Mouse (Mus musculus) left cerebral cortex, postnatal 36 days (tissue): ENCODE measurements around the gene Ern1. TPM values are rescaled to one million over a fixed set of nuclear protein-coding genes. Genes with fewer than 3 reads are reported as not detected.
"Not testable (repeated sequence)": the region's sequence is repeated elsewhere in the genome, so short reads cannot be mapped to it uniquely, and the experiment has no call there.

Experiments used
- DNase-seq, 2 experiments: peaks; one replicate each; pipeline ENCODE4 v3.0.0; 2021 to 2022; ENCODE audit warnings: low spot score in 2 of 2, mixed read lengths in 1 of 2
- intact Hi-C: fragments of 180-260 bp; cut with DNase I; formaldehyde crosslinking; loops from one replicate; pipeline ENCODE4 v1.15.1; 2025
- total RNA-seq, 2 experiments: library from RNA; stranded (reverse); gene quantifications; 2 replicates each; pipeline ENCODE4 v1.2.3; 2021

Gene Ern1
- total RNA-seq, 2 experiments from 2014 or later: 9.8 to 9.9 TPM

DNA sequence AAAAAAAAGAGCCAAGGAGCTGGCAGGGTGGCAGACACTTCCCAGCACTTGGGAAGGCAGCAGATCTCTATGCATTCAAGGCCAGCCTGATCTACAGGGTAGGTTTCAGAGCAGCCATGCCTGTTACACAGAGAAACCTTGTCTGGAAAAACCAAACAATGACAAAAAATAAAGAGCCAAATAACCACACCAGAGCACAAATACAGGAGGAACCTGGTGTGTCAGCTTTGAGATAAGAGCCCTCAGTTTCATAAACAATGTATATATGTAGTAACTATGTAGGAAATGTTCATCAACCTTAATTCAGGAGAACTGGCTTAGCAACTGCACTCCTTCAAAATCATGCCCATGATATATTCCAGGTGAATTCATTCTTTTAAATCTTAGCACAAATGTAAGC lies 16.5 kb upstream of the Ern1 start:
- intact Hi-C loops: loop anchor here (5.0 kb wide), 1 partner anchor 108 kb away; the partner anchor contains the start of gene Tex2
- DNase-seq: no peak

DNA sequence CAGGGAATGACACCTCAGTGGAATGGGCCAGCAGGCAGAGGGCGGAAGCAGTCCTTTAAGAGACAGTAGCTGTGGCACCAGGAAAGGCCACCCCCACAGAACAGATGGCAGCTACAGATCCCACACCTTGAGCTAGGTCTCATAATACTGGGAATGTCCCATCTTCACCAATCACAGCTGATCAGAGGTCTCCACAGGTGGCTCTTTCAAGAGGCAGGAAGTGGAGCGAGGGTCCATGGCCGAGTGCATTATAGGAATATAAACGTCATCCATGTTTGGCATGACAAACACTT lies 15.7 kb upstream of the Ern1 start:
- intact Hi-C loops: loop anchor here (5.0 kb wide), 1 partner anchor 109 kb away; the partner anchor contains the start of gene Tex2
- peak; percentile 61 to 73 for DNase-seq

DNA sequence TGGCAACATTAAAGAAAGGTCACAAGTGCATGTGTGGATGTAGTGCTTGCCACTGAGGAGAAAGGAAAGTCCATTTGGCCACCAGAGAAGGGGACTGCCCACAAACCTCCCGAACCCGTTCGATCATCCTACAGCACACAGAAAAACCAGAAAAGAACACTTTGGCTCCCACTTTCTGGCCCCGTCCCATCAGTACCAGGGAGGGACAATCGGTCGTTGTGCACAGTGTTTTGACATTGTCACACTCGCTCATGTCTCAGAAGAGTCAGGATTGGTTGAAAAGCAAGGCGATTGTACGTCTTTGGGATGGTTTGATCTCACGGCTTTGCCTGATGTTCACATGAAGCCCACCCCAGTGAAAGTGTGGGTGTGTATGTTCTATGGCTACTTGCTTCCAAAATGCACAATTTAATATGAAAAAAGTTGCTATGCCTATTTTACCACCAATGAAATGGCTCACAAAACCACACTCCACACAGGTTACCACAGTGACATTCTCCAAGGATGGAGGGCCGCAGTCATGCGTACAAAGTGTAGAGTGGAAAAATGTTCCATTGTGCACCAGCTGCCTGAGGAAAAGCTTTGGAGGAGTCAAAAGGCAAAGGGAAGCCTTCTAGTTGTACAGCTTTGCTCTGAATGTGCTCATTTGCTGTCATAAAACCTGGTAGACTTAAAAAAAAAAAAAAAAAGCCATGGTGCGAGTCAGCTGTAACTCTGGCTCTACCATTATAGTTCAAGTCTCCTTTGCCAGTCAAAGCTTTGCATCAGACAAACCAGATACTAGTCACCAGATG lies 15.2 kb upstream of the Ern1 start:
- DNase-seq: no peak
- intact Hi-C loops: loop anchor here (5.0 kb wide), 1 partner anchor 109 kb away; the partner anchor contains the start of gene Tex2

GRCm38 (mm10) chr11:106502159-106502505 lies 14.5 kb upstream of the Ern1 start:
- intact Hi-C loops: loop anchor here (5.0 kb wide), 1 partner anchor 110 kb away; the partner anchor contains the start of gene Tex2
- no peak for DNase-seq

- intact Hi-C loops: loop anchor here (5.0 kb wide), 1 partner anchor 111 kb away; the partner anchor contains the start of gene Tex2
- peak in 1 of 2 experiments; percentile 43 for DNase-seq
These were observed 13.9 kb upstream of the Ern1 start for GRCm38 (mm10) chr11:106501308-106502158.

- intact Hi-C loops: loop anchor here (5.0 kb wide), 1 partner anchor 112 kb away; the partner anchor contains the start of gene Tex2
- DNase-seq: peak; percentile 90 to 94
These were observed 13.0 kb upstream of the Ern1 start for GRCm38 (mm10) chr11:106500393-106501307.

DNA sequence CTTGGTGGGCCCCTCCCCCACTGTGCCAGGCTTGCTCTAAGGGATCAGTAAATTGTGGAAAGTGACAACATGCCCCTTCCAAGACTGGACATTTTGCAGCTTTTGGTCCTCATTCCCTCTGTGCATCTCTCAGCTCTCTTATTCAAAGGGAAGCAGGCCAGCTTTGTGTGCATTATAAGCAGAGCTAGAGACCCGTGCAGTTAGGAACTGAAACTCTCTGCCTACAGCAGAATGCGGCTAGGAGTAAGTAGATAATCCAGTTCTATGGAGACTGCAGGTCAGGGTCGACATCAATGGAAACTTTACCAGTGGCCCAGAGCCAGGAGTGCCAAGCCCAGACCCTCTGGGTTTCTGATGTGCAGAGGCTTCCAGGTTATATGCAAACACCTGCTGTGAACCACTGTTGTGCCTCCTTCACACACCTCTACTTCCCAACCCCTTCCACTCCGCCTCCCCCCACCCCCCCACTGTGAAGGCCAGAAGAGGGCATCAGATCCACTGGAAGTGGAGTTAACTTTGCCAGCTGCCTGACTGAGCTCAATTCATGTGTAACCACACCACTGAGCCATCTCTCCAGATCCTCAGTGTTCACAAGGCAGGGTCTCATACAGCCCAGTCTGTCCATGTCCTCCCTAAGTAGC lies 11.2 kb upstream of the Ern1 start:
- intact Hi-C loops: no loop called here
- no peak for DNase-seq

DNA sequence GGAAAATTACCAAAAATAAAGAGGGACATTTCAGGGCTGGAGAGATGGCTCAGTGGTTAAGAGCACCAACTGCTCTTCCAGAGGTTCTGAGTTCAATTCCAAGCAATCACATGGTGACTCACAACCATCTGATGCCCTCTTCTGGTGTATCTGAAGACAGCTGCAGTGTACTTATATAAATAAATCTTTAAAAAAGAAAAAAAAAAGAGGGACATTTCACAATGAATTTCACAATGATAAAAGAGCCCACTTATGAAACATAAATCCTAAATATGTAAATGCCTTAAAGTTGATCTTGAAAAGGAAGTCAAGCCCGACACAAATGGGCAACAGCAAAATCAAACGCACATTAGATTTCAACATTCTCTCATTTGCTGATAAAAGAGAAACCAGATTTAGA lies 10.3 kb upstream of the Ern1 start:
- intact Hi-C loops: no loop called here
- no peak for DNase-seq

DNA sequence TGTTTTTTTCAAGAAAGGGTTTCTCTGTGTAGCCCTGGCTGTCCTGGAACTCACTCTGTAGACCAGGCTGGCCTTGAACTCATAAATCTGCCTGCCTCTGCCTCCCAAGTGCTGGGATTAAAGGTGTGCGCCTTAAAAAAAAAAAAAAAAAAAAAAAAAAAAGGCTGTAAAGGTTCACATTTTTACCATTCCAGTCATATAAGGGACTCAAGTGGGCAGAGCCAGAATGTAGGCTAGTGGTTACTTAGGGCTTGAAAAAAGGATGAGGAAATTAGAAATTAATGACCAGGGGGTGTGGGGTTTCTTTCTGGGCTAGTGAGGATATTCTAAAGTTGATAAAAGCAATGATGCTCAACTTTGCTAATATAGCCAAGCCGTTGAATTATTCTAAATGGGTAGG lies 9.4 kb upstream of the Ern1 start:
- intact Hi-C loops, DNase-seq: not testable (repeated sequence)

GRCm38 (mm10) chr11:106492984-106493669 lies 5.5 kb upstream of the Ern1 start:
- intact Hi-C loops: no loop called here
- no peak for DNase-seq

DNA sequence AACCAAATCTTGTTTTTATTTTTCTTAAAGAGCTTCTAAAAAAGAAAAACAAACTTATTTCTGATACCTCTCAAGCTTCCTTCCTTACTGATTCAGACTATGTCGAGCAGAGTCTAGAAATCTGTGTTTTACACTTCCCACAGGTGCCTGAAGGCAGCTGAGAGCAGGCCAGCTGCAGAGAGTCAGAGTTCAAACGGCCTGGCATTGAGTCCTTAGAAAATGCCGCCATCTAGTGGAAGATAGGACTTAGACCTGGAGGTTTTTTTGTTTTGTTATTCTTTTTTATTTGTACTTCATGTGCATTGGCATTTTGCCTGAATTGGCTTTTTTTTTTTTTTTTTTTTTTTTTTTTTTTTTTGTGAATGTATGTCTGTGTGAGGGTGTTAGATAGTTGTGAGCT lies 3.7 kb upstream of the Ern1 start:
- DNase-seq: no peak
- intact Hi-C loops: loop anchor here (2.0 kb wide), 1 partner anchor 73 kb away; no protein-coding TSS in a partner anchor

DNA sequence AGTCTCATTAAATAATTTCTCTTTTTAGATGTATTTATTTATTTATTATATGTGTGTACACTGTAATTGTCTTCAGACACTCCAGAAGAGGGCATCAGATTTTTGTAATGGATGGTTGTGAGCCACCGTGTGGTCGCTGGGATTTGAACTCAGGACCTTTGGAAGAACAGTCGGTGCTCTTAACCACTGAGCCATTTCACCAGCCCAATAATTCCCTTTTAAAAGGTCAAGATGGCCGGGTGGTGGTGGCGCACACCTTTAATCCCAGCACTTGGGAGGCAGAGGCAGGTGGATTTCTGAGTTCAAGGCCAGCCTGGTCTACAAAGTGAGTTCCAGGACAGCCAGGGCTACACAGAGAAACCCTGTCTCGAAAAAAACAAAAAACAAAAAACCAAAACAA lies 2.9 kb upstream of the Ern1 start:
- intact Hi-C loops: loop anchor here (2.0 kb wide), 1 partner anchor 72 kb away; no protein-coding TSS in a partner anchor
- DNase-seq: not testable (repeated sequence)

GRCm38 (mm10) chr11:106490057-106490456 lies 2.4 kb upstream of the Ern1 start:
- intact Hi-C loops: loop anchor here (2.0 kb wide), 1 partner anchor 71 kb away; no protein-coding TSS in a partner anchor
- no peak for DNase-seq

DNA sequence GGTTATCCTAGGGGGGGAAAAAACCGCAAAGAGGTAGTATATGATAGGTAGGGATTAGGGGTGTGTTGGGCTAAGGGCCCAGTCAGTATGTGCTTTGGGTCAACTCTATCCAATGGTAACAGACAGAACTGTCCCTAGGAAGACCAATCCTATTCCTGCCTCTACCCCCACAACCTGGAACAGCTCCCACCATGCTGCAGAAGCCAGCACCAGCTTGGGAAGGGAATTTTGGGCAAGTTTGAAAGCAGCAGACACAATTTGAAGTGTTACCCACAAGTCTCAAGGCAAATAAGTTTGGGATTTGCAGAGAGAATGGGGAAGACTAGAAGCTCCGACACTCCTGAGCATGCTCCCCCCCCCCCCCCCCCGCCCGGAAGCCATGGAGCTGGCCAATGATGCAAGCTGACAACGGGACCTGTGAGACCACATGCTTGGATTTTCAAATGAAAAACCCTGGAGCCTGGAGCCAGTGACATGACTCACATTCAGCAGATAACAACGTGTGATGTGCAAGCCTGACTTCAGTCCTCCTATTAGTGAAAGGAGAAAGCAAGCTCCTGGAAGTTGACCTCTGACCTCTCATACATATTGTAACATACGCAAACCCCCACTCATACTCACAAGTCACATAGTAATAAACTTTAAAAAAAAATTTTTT lies 1.5 kb upstream of the Ern1 start:
- peak in 1 of 2 experiments; percentile 29 for DNase-seq
- intact Hi-C loops: no loop called here

GRCm38 (mm10) chr11:106488126-106488561 lies 492 bp upstream of the Ern1 start:
- intact Hi-C loops: no loop called here

DNA sequence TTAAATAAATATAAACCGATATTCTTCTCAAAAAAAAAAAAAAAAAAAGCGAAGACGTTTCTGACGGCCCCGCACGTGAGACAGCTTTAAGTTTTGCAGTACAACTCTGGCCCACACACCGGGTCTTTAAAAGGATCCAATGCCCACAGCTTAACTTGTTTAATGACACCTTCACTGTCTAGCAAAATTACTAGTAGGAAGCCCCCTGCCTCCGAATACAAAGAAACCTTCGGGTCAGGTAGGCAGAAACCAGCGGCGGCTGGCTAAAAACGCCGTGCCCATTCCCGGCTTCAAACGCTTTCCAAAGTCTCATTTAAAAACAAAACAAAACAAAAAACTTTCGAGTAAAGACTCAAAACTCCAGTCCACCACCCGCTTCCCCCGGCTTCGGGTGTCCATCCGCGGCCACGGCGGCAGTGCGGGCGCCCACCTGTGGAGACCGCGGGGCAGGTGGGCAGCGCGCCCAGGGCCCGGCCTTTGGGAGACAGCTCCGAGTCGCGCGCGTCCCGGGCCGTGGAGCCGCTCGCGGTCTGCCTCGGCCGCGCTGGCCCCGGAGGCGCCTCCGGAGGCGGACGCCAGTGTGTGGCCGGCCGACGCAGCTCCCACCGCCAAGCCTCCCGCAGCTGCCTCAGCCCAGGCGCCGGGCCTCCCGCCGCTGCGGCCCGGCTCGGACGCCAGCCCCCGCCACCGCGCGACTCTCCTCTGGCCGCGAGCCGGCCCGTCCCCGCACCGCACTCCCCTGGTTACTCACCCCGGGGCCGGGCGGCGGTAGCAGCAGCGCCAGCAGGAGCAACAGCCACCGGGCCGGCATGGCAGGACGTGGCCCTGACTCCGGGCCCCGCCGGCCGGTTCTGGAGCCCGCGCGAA lies 553 bp downstream of the Ern1 start:
- intact Hi-C loops: no loop called here
- no peak for DNase-seq

More at GRCm38 (mm10) chr11:106488126-106488561, 492 bp upstream of the Ern1 start:
- DNase-seq: no peak
